Mouse (Mus musculus): ENCODE results near the gene Nkap. TPM values are rescaled to one million over a fixed set of nuclear protein-coding genes. Genes with fewer than 3 reads are reported as not detected.
A peak's percentile ranks its signal among the peaks of the same experiment; 100 is the strongest.
"Not testable (repeated sequence)": the region's sequence is repeated elsewhere in the genome, so short reads cannot be mapped to it uniquely, and the experiment has no call there.

Gene Nkap
- polyA plus RNA-seq (2015; fragmentation: Nextera tagmentation; extraction: Ambion mirVana) = 11.8 and 14.3 TPM in 2 replicates

DNA sequence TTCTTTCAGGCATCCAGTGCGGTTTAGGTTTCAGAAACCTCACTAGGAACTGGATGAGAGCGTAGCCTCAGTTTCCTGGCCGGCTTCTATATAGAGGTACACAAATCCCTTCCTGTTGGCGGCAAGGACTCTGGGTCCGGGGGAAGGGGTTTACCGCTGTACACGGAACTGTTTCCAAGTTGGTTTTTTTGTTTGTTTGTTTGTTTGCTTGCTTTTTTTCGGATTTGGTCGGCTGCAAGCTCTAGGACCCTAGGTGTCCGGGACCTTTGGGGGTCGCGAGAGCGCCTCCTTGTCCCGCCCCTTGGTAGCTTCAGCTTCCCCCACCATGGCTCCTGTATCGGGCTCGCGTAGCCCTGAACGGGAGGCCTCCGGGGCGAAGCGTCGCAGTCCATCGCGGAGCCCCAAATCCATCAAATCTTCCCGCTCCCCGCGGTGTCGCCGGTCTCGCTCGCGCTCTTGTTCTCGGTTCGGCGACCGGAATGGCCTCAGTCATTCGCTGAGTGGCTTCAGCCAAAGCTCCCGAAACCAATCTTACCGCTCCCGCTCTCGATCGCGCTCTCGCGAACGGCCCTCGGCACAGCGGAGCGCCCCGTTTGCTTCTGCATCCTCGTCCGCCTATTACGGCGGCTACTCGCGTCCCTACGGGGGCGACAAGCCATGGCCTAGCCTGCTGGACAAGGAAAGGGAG is at the start of gene Nkap:
Gene Nkap, plus strand, starts transcription at position 125 of the 688 bp plus-strand sequence.
- Histone ChIP-seq H3K27me3 (no peaks in the 10 kb centered on the region), H3K9me3 (no peaks in the 10 kb centered on the region), H3K27ac (peak within 1 kb of the TSS; percentile 76), H3K4me1 (0 out of 2 replicates have a peak, but pooled peaks cover 8% of the 10 kb centered on the region), H3K9ac (peak within 1 kb of the TSS; percentile 75), H3K4me3 (peak within 1 kb of the TSS; percentile 64), H3K36me3 (no peaks in the 10 kb centered on the region), H3K4me2 (peak within 1 kb of the TSS; percentile 42)
- 9% methylated on average over 58 of the region's 58 CpGs for WGBS
- ATAC-seq (ENCODE audit: borderline replicate concordance, extremely low read depth, low FRiP score, low TSS enrichment) = peak; percentile 79

- H3K9ac ChIP-seq; H3K4me3 ChIP-seq; H3K27me3 ChIP-seq; H3K4me2 ChIP-seq; ATAC-seq (ENCODE audit: borderline replicate concordance, extremely low read depth, low FRiP score, low TSS enrichment); H3K9me3 ChIP-seq; H3K4me1 ChIP-seq; H3K27ac ChIP-seq: not testable (repeated sequence)
- 72% methylated on average over 4 of the region's 4 CpGs for WGBS
- H3K36me3 ChIP-seq = peaks cover 11% of the 10 kb centered on the region; the same call in 1 of the 2 replicates
Observed at GRCm38 (mm10) chrX:37080345-37080744, 46.2 kb upstream of the Nkap start.

DNA sequence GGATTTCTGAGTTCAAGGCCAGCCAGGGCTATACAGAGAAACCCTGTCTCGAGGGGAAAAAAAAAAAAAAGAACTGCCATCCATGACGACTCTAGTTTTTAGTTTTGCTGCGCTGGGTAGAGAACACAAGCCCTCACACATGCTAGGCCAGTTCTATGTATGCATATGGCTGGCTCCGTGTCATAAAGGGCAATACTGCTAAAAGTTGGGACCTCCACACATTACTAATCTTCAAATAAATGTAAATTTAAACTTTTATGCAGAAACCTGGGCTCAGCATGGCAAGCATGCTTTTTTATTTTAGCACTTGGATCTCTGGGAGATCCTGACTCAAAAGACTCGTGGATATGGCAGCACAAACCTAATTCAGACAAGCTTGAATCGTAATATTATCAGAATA is 45.4 kb upstream of the Nkap start:
- no peaks in the 10 kb centered on the region for H3K27me3 ChIP-seq
- H3K27ac ChIP-seq = no peak overlapping the region
- no peak overlapping the region for H3K4me3 ChIP-seq
- peaks cover 11% of the 10 kb centered on the region; the same call in 1 of the 2 replicates for H3K36me3 ChIP-seq
- ATAC-seq (ENCODE audit: borderline replicate concordance, extremely low read depth, low FRiP score, low TSS enrichment) = no peak
- whole genome bisulfite sequencing = 69% methylated on average over 6 of the region's 6 CpGs
- H3K4me1 ChIP-seq = no peaks in the 10 kb centered on the region
- no peak overlapping the region for H3K9ac ChIP-seq
- H3K4me2 ChIP-seq = no peak overlapping the region
- H3K9me3 ChIP-seq = no peaks in the 10 kb centered on the region

DNA sequence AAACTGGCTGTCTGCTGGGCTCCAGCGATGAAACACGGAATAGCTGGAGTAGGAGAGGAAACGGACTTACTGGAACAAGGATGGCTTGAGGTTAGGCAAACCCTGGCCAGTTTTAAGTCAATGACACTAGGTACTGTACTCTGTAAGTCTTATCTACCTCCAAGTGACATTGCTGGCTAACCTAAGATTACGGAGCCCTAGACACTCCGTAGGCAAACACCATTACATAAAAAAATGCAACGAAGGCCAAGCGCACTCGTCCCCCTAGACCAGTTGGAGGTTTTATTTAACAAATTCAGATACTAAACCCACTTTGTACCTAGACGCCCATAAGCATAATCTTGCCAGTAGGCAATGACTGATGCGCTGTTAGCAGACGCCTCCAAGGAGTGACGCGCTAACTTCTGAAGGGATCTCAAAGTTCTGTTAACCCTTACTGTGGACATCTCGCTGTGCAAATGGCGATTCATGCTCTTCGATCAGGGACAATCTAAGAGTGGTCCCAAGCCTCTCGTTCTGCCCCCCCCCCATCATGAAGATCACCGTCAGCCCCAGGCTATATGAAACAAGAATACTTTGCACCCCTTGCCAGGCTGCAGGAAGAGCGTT is 42.2 kb upstream of the Nkap start:
- Histone ChIP-seq H3K4me3 (peak overlapping the region; percentile 58), H3K4me1 (no peaks in the 10 kb centered on the region), H3K27ac (peak overlapping the region; percentile 87), H3K9me3 (no peaks in the 10 kb centered on the region), H3K9ac (peak overlapping the region; percentile 61), H3K36me3 (peaks cover 11% of the 10 kb centered on the region; the same call in 1 of the 2 replicates), H3K27me3 (no peaks in the 10 kb centered on the region), H3K4me2 (peak overlapping the region; percentile 59)
- 8% methylated on average over 19 of the region's 19 CpGs for WGBS
- no peak for ATAC-seq (ENCODE audit: borderline replicate concordance, extremely low read depth, low FRiP score, low TSS enrichment)

GRCm38 (mm10) chrX:37084927-37085660 is 41.5 kb upstream of the Nkap start, which contains the start of gene Rpl39:
TSS of gene Rpl39 (minus strand) at chrX:37085402.
- ATAC-seq (ENCODE audit: borderline replicate concordance, extremely low read depth, low FRiP score, low TSS enrichment) = peak; percentile 95
- Histone ChIP-seq H3K9me3 (no peaks in the 10 kb centered on the region), H3K4me3 (peak within 1 kb of the TSS; percentile 58), H3K27ac (peak within 1 kb of the TSS; percentile 87), H3K4me2 (peak within 1 kb of the TSS; percentile 59), H3K36me3 (peaks cover 11% of the 10 kb centered on the region; the same call in 1 of the 2 replicates), H3K9ac (peak within 1 kb of the TSS; percentile 61), H3K4me1 (no peaks in the 10 kb centered on the region), H3K27me3 (no peaks in the 10 kb centered on the region)
- WGBS = 15% methylated on average over 38 of the region's 38 CpGs

DNA sequence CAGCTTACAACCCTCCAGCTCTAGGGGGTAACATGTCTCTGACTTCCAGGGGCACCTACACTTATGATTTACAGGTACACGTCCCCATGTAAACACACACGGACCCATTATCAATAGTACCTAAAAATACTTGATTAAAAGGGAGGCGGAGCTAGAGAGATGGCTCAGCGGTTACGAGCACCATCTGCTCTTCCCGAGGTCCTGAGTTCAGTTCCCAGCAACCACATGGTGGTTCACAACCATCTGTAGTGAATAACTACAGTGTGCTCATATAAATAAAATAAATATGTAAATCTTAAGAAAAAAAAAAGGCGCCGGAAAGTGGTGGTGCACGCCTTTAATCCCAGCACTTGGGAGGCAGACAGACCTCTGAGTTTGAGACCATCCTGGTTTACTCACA is 40.9 kb upstream of the Nkap start:
- H3K36me3 ChIP-seq = peaks cover 11% of the 10 kb centered on the region; the same call in 1 of the 2 replicates
- no peaks in the 10 kb centered on the region for H3K27me3 ChIP-seq
- H3K27ac ChIP-seq = peak overlapping the region; percentile 87
- peak overlapping the region; percentile 59 for H3K4me2 ChIP-seq
- H3K9ac ChIP-seq = peak overlapping the region; percentile 10; the same call in 1 of the 2 replicates
- 19% methylated on average over 9 of the region's 9 CpGs for WGBS
- ATAC-seq (ENCODE audit: borderline replicate concordance, extremely low read depth, low FRiP score, low TSS enrichment) = no peak
- no peaks in the 10 kb centered on the region for H3K9me3 ChIP-seq
- H3K4me1 ChIP-seq = no peaks in the 10 kb centered on the region
- H3K4me3 ChIP-seq = peak overlapping the region; percentile 58

GRCm38 (mm10) chrX:37088778-37089177 is 37.8 kb upstream of the Nkap start:
- Histone ChIP-seq H3K27me3 (no peaks in the 10 kb centered on the region), H3K4me3 (no peak overlapping the region), H3K27ac (no peak overlapping the region), H3K9ac (no peak overlapping the region), H3K36me3 (peaks cover 12% of the 10 kb centered on the region; the same call in 1 of the 2 replicates), H3K9me3 (no peaks in the 10 kb centered on the region), H3K4me2 (no peak overlapping the region), H3K4me1 (no peaks in the 10 kb centered on the region)
- no peak for ATAC-seq (ENCODE audit: borderline replicate concordance, extremely low read depth, low FRiP score, low TSS enrichment)
- 73% methylated on average over 1 of the region's 1 CpGs for WGBS

- Histone ChIP-seq H3K27ac (no peak overlapping the region), H3K27me3 (no peaks in the 10 kb centered on the region), H3K36me3 (peaks cover 16% of the 10 kb centered on the region; the same call in 1 of the 2 replicates), H3K4me1 (no peaks in the 10 kb centered on the region), H3K9me3 (no peaks in the 10 kb centered on the region), H3K9ac (no peak overlapping the region), H3K4me3 (no peak overlapping the region), H3K4me2 (no peak overlapping the region)
- no peak for ATAC-seq (ENCODE audit: borderline replicate concordance, extremely low read depth, low FRiP score, low TSS enrichment)
- WGBS = 59% methylated on average over 3 of the region's 3 CpGs
Observed at GRCm38 (mm10) chrX:37091457-37091856, 35.1 kb upstream of the Nkap start.

GRCm38 (mm10) chrX:37095106-37095768 is 31.4 kb upstream of the Nkap start:
- Histone ChIP-seq H3K27me3 (no peaks in the 10 kb centered on the region), H3K4me1 (no peaks in the 10 kb centered on the region), H3K36me3 (peaks cover 24% of the 10 kb centered on the region), H3K4me2 (no peak overlapping the region), H3K9me3 (no peaks in the 10 kb centered on the region), H3K4me3 (no peak overlapping the region), H3K27ac (no peak overlapping the region), H3K9ac (no peak overlapping the region)
- ATAC-seq (ENCODE audit: borderline replicate concordance, extremely low read depth, low FRiP score, low TSS enrichment) = no peak
- 81% methylated on average over 11 of the region's 11 CpGs for WGBS

GRCm38 (mm10) chrX:37098681-37099080 is 27.9 kb upstream of the Nkap start:
- H3K9ac ChIP-seq = no peak overlapping the region
- no peaks in the 10 kb centered on the region for H3K9me3 ChIP-seq
- H3K4me1 ChIP-seq = no peaks in the 10 kb centered on the region
- H3K27me3 ChIP-seq = no peaks in the 10 kb centered on the region
- H3K36me3 ChIP-seq = peaks cover 13% of the 10 kb centered on the region
- H3K27ac ChIP-seq = no peak overlapping the region
- ATAC-seq (ENCODE audit: borderline replicate concordance, extremely low read depth, low FRiP score, low TSS enrichment) = no peak
- 86% methylated on average over 3 of the region's 3 CpGs for WGBS
- H3K4me3 ChIP-seq = no peak overlapping the region
- no peak overlapping the region for H3K4me2 ChIP-seq

DNA sequence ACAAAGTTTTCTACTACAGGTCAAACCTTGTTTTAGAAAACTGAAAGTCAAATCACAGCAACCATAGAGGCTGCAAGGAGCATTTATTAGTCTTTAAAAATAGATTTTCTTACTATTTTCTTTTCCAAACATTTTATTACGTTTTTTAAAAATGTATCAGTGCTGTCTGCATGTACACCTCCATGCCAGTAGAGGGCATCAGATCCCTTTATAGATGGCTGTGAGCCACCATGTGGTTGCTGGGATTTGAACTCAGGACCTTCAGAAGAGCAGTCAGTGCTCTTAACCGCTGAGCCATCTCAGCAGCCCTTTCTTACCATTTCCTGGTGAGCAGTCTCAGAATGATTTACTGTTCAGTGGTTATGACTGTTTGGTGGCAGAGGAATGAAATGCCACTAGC is 22.8 kb upstream of the Nkap start:
- 77% methylated on average over 2 of the region's 2 CpGs for WGBS
- Histone ChIP-seq H3K9ac (no peak overlapping the region), H3K27ac (no peak overlapping the region), H3K4me3 (no peak overlapping the region), H3K4me2 (no peak overlapping the region), H3K4me1 (no peaks in the 10 kb centered on the region), H3K9me3 (no peaks in the 10 kb centered on the region), H3K27me3 (no peaks in the 10 kb centered on the region), H3K36me3 (peaks cover 4% of the 10 kb centered on the region; the same call in 1 of the 2 replicates)
- no peak for ATAC-seq (ENCODE audit: borderline replicate concordance, extremely low read depth, low FRiP score, low TSS enrichment)
